Comparison of ENCODE assay signal across 32 mouse cellular contexts in genomic region chr1:161271461-161271810, GRCm38 (mm10).
"Had no signal": no experiment of that assay in that cellular context is flagged by ENCODE, and none has a peak within 500 bp of the region (broad histone marks: within the 10 kb centered on the region; RNA-seq: fewer than 3 reads in every experiment).

No protein-coding gene starts in this region.

- H3K27me3 ChIP-seq: heart, embryonic 12.5 days; heart, embryonic 13.5 days; heart, embryonic 15.5 days; hindbrain, embryonic 12.5 days; hindbrain, embryonic 13.5 days; hindbrain, embryonic 15.5 days; intestine, embryonic 15.5 days; kidney, embryonic 15.5 days had no signal

- H3K4me1 ChIP-seq: heart, embryonic 15.5 days; hindbrain, embryonic 10.5 days; hindbrain, embryonic 12.5 days; hindbrain, embryonic 13.5 days; intestine, embryonic 15.5 days; kidney, embryonic 15.5 days had no signal

- DNase-seq: heart, postnatal 10 days; heart, postnatal 14 days; heart, postnatal 36 days; heart, postnatal 4 days; kidney, adult 11 months; kidney, adult 18-20 months; kidney, adult 2 months; kidney, adult 8-10 months; kidney, postnatal 10 days; kidney, postnatal 14 days; kidney, postnatal 25 days; kidney, postnatal 36 days; kidney, postnatal 4 days; layer of hippocampus, adult 9-11 months; layer of hippocampus, postnatal 36 days had no signal

- H3K4me3 ChIP-seq: heart, embryonic 10.5 days; heart, embryonic 12.5 days; heart, embryonic 13.5 days; heart, embryonic 15.5 days; hindbrain, embryonic 10.5 days; hindbrain, embryonic 12.5 days; hindbrain, embryonic 13.5 days; hindbrain, embryonic 15.5 days; intestine, embryonic 15.5 days; kidney, embryonic 15.5 days; layer of hippocampus, adult 2 months; left cerebral cortex, adult 2 months had no signal

- H3K9me3 ChIP-seq: heart, embryonic 10.5 days; heart, embryonic 12.5 days; heart, embryonic 13.5 days; heart, embryonic 15.5 days; hindbrain, embryonic 10.5 days; hindbrain, embryonic 12.5 days; hindbrain, embryonic 13.5 days; hindbrain, embryonic 15.5 days; intestine, embryonic 15.5 days; kidney, embryonic 15.5 days had no signal

- ATAC-seq: hindbrain, embryonic 16.5 days; hindbrain, postnatal 0 days; inflammation-experienced regulatory T-cells, adult 6 months; intestine, embryonic 15.5 days; intestine, embryonic 16.5 days; intestine, postnatal 0 days had no signal

- H3K36me3 ChIP-seq: heart, embryonic 10.5 days; heart, embryonic 12.5 days; heart, embryonic 13.5 days; heart, embryonic 15.5 days; hindbrain, embryonic 10.5 days; hindbrain, embryonic 12.5 days; hindbrain, embryonic 13.5 days; hindbrain, embryonic 15.5 days; intestine, embryonic 15.5 days; kidney, embryonic 15.5 days had no signal
